Mouse (Mus musculus) lung, embryonic 15.5 days (tissue): ENCODE data around the gene Slc8a2. TPM values are rescaled to one million over a fixed set of nuclear protein-coding genes. Genes with fewer than 3 reads are reported as not detected.

ENCODE experiments used
- ATAC-seq: fragments of 200-750 bp; cut with Nextera tagmentation; 2 replicates; pipeline ENCODE4 v1.8.0; 2017; ENCODE audit warnings: moderate number of reproducible peaks, borderline replicate concordance; ENCODE audit not compliant: low FRiP score, low TSS enrichment; ENCODE audit errors: extremely low read depth
- H3K27ac ChIP-seq: fragments of 300-500 bp; sonication (generic); 2 replicates; pipeline ENCODE4 v1.5.1; 2015; ENCODE audit warnings: moderate library complexity, mild to moderate bottlenecking, inconsistent platforms
- H3K27me3 ChIP-seq: fragments of 300-500 bp; sonication (generic); 2 replicates; pipeline ENCODE4 v1.6.1; 2015; ENCODE audit warnings: inconsistent platforms
- H3K36me3 ChIP-seq: fragments of 300-500 bp; sonication (generic); 2 replicates; pipeline ENCODE4 v1.6.1; 2015; ENCODE audit warnings: inconsistent platforms
- H3K4me1 ChIP-seq: fragments of 300-500 bp; sonication (generic); 2 replicates; pipeline ENCODE4 v1.6.1; 2015; ENCODE audit warnings: inconsistent platforms
- H3K4me2 ChIP-seq: fragments of 300-500 bp; sonication (generic); 2 replicates; pipeline ENCODE4 v1.6.1; 2015; ENCODE audit warnings: inconsistent platforms, mild to moderate bottlenecking, moderate library complexity
- H3K4me3 ChIP-seq: fragments of 300-500 bp; sonication (generic); 2 replicates; pipeline ENCODE4 v1.5.1; 2015; ENCODE audit warnings: mild to moderate bottlenecking, inconsistent platforms
- H3K9ac ChIP-seq: fragments of 300-500 bp; sonication (generic); 2 replicates; pipeline ENCODE4 v1.6.1; 2015; ENCODE audit warnings: inconsistent platforms
- H3K9me3 ChIP-seq: fragments of 300-500 bp; sonication (generic); 2 replicates; pipeline ENCODE4 v1.6.1; 2016; ENCODE audit warnings: inconsistent platforms
- WGBS: fragments of 180-500 bp; shearing (Covaris S2); methylation state at CpG from one replicate; pipeline ENCODE4 v1.1.7; 2015; 5-methylcytosine and 5-hydroxymethylcytosine counted together
- polyA plus RNA-seq: library from polyadenylated mRNA; unstranded; fragments of >200 nt; fragmentation: Nextera tagmentation; extraction: Ambion mirVana; gene quantifications from 2 replicates; pipeline ENCODE4 v1.2.1, GENCODE M21; 2015

The Slc8a2 gene
- polyA plus RNA-seq, 1 experiment from 2014 or later = 0.12 TPM

DNA sequence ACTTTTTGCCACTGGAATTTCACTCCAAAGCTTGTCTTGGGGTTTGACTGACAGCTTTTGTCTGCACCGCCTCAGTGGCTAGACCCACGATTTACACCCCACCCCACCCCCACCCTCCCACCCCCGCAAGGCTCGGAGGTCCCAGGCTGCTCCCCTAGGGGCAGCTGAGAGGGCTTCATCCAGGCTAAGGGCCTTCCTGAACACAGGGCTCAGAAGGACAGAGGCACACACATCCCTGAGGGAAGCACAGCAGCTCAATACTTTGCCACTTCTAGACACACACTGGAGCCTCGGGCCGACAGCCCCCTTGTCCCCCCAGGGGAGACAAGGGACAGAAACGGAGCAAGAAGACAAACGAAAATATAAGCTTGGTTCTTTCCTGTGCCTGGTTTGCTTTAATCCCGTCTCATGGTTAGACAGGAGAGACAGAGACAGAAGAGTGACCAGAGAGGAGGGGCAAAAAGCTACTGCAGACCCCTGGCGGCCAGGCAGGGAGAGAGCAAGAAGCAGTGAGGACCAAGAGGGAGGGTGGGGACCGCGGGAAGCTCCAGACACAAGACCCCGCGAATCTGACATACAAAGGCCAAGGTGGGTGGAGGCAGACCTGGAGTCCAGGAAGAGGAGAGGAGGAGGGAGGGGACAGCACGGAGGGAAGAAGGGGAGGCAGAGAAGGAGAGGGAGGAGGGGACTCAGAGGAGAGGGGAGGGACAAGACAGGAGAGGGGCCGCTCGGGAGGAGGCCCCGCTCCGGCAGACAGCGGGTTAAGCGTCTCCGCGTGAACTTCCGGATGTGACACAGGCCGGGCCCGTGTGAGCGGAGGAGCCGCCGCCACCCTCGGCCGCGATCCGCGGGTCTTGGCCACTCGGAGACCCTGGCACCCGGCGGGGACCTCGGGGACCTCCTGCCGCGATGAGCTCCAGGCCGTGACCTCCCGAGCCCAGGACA is 45.2 kb downstream of the Slc8a2 start, which contains the start of gene Meis3:
TSS of gene Meis3 (plus strand) at position 494 of the 945 bp plus-strand sequence.
- H3K9me3 ChIP-seq = no peaks in the 10 kb centered on the region

DNA sequence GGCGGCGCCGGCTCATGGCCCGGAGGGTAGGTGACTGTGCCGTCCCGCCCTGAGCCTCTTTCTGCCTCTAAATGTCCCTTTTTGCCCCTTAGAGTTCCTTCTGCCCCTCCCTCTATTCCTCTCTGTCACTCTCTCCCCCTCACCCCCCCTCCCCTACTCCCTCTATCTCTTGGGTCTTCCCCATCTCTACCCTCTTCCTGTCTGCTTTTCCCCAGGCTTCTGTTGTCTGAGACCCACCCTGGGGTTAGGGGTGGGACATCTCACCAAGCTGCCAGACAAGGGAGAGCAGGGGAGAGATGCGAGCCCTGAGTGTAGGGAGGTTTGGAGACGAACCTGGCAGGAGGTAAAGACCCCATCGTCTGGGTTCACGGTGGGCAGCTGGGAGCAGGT is 45.9 kb downstream of the Slc8a2 start:
- Histone ChIP-seq H3K9me3 (no peaks in the 10 kb centered on the region), H3K4me3 (peak overlapping the region; percentile 66), H3K4me2 (peak overlapping the region; percentile 90), H3K9ac (peak overlapping the region; percentile 66), H3K27me3 (no peaks in the 10 kb centered on the region; the same call in 1 of the 2 replicates), H3K27ac (peak overlapping the region; percentile 37; the same call in 1 of the 2 replicates), H3K4me1 (peaks cover 8% of the 10 kb centered on the region; the same call in 1 of the 2 replicates), H3K36me3 (no peaks in the 10 kb centered on the region)
- under 1% methylated on average over 10 of the region's 10 CpGs for WGBS
- 0 out of 2 replicates have a peak, but pooled peaks have one; percentile 13 for ATAC-seq

More for the DNA sequence above, 45.2 kb downstream of the Slc8a2 start, which contains the start of gene Meis3:
- Histone ChIP-seq H3K36me3 (no peaks in the 10 kb centered on the region), H3K4me2 (peak within 1 kb of the TSS; percentile 90), H3K27ac (peak within 1 kb of the TSS; percentile 37; the same call in 1 of the 2 replicates), H3K9ac (peak within 1 kb of the TSS; percentile 66), H3K4me3 (peak within 1 kb of the TSS; percentile 66), H3K27me3 (no peaks in the 10 kb centered on the region; the same call in 1 of the 2 replicates), H3K4me1 (peaks cover 8% of the 10 kb centered on the region; the same call in 1 of the 2 replicates)
- WGBS = under 1% methylated on average over 39 of the region's 42 CpGs
- peak; percentile 87 for ATAC-seq

DNA sequence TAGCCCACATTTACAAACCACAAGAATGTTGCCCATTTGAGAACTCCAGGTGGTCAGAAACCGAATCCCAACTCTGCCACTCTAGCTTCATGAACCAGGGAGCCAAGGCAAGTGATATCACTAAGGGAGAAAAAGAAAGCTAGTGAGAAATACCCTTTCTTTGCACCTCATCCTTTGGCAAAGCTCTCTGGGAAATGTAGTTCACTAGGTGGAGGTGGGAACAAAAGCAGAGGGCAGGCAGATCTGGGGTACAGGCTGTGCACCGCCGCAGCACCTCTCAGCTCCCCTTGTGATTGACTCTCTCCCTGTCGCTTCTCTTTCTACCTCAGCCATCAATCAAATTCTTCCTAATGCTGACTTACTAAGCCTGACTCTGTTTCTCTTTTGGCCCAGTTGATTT is 48.5 kb downstream of the Slc8a2 start:
- Histone ChIP-seq H3K36me3 (no peaks in the 10 kb centered on the region), H3K4me2 (no peak overlapping the region), H3K27ac (no peak overlapping the region), H3K9ac (no peak overlapping the region), H3K4me1 (peaks cover 8% of the 10 kb centered on the region; the same call in 1 of the 2 replicates), H3K4me3 (no peak overlapping the region), H3K27me3 (no peaks in the 10 kb centered on the region; the same call in 1 of the 2 replicates), H3K9me3 (no peaks in the 10 kb centered on the region)
- 63% methylated on average over 4 of the region's 4 CpGs for WGBS
- ATAC-seq = no peak

DNA sequence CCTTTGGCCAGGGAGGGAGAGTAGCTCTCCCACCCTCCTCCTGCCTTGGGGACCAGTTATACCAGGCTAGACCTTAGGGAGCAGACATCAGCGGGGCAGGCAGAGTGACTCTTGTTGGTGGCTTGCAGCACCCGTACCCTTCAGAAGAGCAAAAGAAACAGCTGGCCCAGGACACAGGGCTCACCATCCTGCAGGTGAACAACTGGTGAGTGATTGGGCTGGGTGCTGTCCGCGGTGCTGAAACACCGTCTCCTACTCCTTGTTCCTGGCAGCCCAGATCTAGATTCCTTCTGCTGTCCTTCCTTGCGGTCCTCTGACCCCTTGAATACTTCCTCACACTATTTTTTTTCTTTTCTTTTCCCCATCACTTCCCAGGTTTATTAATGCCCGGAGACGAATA is 54.0 kb downstream of the Slc8a2 start:
- Histone ChIP-seq H3K4me1 (no peaks in the 10 kb centered on the region), H3K27me3 (no peaks in the 10 kb centered on the region), H3K4me3 (no peak overlapping the region), H3K9me3 (no peaks in the 10 kb centered on the region), H3K4me2 (no peak overlapping the region), H3K27ac (no peak overlapping the region), H3K9ac (no peak overlapping the region), H3K36me3 (no peaks in the 10 kb centered on the region)
- no peak for ATAC-seq
- WGBS = 19% methylated on average over 8 of the region's 8 CpGs

DNA sequence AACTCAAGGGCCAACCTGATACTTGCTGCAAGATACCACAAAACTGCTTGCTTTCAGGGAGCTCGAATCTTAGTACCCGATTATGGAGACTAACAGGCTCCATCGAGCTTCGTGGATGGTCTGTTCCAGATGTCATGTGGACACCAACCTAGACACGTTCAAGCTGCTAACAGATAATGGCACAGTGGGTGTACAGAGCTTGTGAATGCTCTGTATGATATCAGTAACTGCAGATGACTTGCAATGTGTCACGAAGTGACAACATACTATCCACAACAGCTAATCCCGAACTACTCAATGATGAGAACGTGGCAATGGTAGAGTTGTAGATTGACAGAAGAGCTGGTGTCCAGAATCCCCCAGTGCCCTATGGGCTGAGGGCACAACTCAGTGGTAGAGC is 57.9 kb downstream of the Slc8a2 start:
- no peak overlapping the region for H3K4me3 ChIP-seq
- no peaks in the 10 kb centered on the region for H3K9me3 ChIP-seq
- no peaks in the 10 kb centered on the region for H3K4me1 ChIP-seq
- ATAC-seq = no peak
- H3K9ac ChIP-seq = no peak overlapping the region
- H3K4me2 ChIP-seq = no peak overlapping the region
- H3K27ac ChIP-seq = no peak overlapping the region
- H3K36me3 ChIP-seq = no peaks in the 10 kb centered on the region
- H3K27me3 ChIP-seq = no peaks in the 10 kb centered on the region
- WGBS = 72% methylated on average over 8 of the region's 8 CpGs

DNA sequence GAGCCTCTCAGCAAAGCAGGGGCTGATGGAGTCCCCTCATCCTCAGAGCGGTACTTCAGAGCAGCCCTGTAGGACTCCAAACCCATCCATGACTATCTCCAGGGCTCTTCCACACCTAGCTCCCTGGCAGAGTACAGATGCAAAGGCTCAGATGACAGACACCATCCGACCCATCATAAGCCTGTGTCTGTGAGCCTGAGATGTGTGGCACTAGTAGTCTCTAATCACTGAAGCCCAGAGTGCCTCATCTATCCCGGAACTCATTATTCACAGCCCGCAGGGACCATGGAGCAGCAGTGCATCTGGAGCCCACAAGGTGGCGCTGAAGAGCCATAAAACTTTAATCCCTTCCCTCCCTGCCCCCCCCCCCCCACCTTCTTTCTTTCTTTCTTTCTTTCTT is 62.7 kb downstream of the Slc8a2 start:
- H3K36me3 ChIP-seq = peaks cover 1% of the 10 kb centered on the region; the same call in 1 of the 2 replicates
- no peaks in the 10 kb centered on the region for H3K4me1 ChIP-seq
- H3K27ac ChIP-seq = no peak overlapping the region
- H3K4me2 ChIP-seq = no peak overlapping the region
- no peak for ATAC-seq
- H3K27me3 ChIP-seq = no peaks in the 10 kb centered on the region
- no peak overlapping the region for H3K4me3 ChIP-seq
- WGBS = 21% methylated on average over 5 of the region's 5 CpGs
- no peaks in the 10 kb centered on the region for H3K9me3 ChIP-seq
- no peak overlapping the region for H3K9ac ChIP-seq

DNA sequence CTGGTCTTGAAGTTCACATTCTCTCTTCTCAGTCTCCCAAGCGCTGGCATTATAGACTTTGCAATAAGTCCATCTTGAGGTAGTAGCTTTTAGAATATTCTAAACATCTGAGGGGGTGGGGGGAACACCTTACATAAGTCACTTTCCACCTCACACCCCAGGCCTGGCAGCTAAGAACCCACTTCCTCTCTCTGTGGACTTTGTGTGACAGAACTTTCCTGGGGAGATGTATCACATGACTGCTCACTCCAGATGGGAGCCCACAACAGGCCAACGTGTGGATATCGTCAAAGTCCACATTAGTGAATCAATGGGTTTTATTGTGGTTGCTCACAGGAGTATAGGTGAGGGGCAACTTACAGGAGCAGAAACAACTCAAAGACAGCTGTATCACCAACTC is 64.1 kb downstream of the Slc8a2 start:
- Histone ChIP-seq H3K27me3 (no peaks in the 10 kb centered on the region), H3K36me3 (peaks cover 13% of the 10 kb centered on the region; the same call in 1 of the 2 replicates), H3K4me1 (no peaks in the 10 kb centered on the region), H3K4me2 (no peak overlapping the region), H3K4me3 (no peak overlapping the region), H3K9ac (no peak overlapping the region), H3K27ac (no peak overlapping the region), H3K9me3 (no peaks in the 10 kb centered on the region)
- ATAC-seq = no peak
- WGBS = 58% methylated on average over 3 of the region's 3 CpGs

DNA sequence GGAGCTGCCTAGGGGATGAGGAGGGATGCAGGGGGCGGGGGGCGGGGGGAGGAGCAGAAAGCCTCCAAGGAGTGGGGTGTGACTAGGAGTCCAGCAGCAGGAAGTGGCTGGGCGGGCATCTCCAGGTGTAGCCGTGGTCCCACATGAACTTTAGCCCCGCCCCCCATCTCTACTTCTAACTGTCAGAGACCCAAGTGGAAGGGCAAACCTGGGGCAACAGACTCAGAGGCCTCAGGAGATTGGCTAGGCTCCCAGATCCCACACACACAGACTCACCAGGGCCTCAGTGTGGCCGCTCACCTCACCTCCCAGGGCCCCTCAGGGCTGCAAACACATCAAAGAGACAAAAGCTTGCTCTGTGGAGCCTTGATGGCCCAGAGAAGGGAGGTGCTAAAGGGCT is 67.0 kb downstream of the Slc8a2 start:
- no peak; the same call in 1 of the 2 replicates for ATAC-seq
- Histone ChIP-seq H3K4me3 (no peak overlapping the region), H3K4me2 (no peak overlapping the region), H3K27me3 (no peaks in the 10 kb centered on the region), H3K9me3 (no peaks in the 10 kb centered on the region), H3K36me3 (peaks cover 27% of the 10 kb centered on the region), H3K9ac (no peak overlapping the region), H3K27ac (no peak overlapping the region), H3K4me1 (no peaks in the 10 kb centered on the region)
- 52% methylated on average over 6 of the region's 6 CpGs for WGBS

DNA sequence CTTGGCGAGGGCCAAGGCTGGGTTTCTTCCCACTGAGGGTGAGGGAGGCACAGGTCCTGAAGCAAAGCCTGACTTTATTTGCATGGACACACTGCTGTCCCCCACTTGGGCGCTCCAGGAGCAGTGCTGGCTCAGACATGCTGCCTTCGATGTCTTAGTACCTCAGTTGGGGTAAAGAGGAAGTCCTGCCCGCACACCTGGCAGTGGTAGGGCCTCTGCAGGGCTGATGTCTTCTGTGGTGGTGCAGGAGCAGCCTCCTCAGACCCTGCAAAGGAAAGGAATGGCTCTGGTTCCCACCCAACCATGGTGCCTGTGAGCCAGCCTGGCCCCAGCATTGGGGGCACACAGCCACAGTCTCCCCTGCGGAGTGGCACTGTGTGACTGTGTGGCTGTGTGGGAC is 67.5 kb downstream of the Slc8a2 start:
- Histone ChIP-seq H3K27me3 (no peaks in the 10 kb centered on the region), H3K4me2 (no peak overlapping the region), H3K36me3 (peaks cover 32% of the 10 kb centered on the region), H3K4me1 (no peaks in the 10 kb centered on the region), H3K9me3 (no peaks in the 10 kb centered on the region), H3K4me3 (no peak overlapping the region), H3K9ac (no peak overlapping the region), H3K27ac (no peak overlapping the region)
- ATAC-seq = 0 out of 2 replicates have a peak, but pooled peaks have one; percentile 12
- WGBS = 59% methylated on average over 5 of the region's 5 CpGs

DNA sequence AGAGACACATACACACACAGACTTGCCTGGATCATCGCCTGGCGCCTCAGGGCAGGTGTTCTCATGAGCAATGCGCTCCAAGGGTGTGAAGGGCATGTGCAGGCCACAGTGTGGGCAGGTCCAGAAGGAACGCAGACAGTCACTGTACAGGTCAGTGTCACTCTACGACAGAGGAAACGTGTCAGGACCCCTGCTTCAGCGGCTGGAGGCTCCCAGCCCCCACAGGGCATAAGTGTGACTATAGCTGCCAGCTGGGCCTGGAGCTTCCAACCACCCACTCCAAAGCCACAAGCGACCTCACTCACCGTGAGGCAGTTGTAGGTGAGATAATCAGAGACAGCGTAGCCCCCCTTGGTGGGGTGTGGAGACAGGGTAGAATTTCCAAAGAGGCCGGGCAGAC is 68.9 kb downstream of the Slc8a2 start:
- Histone ChIP-seq H3K27ac (no peak overlapping the region), H3K9me3 (no peaks in the 10 kb centered on the region), H3K4me3 (no peak overlapping the region), H3K9ac (no peak overlapping the region), H3K4me1 (no peaks in the 10 kb centered on the region), H3K27me3 (no peaks in the 10 kb centered on the region), H3K36me3 (peaks cover 38% of the 10 kb centered on the region), H3K4me2 (no peak overlapping the region)
- 76% methylated on average over 11 of the region's 11 CpGs for WGBS
- no peak for ATAC-seq

DNA sequence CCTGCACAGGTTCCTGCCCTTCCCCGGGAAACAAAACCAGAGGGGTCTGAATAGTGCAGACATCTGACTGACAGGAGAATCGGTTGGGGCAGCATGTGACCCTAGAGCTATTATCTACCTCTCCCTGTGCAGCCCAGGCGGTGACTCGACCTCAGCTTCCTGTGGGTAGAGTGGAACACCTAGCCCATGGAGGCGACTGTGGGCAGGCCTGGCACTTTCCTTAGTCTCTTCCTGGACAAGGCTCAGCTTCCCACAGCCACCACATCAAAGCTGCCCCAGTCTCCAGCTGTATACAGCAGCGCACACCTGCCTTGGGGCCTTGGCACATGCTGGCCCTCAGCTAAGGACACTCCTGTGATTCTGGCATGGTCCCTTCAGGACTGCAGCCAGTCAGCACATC is 71.5 kb downstream of the Slc8a2 start:
- Histone ChIP-seq H3K9ac (no peak overlapping the region), H3K4me1 (no peaks in the 10 kb centered on the region), H3K9me3 (no peaks in the 10 kb centered on the region), H3K4me2 (no peak overlapping the region), H3K4me3 (no peak overlapping the region), H3K27me3 (no peaks in the 10 kb centered on the region), H3K36me3 (peaks cover 41% of the 10 kb centered on the region), H3K27ac (no peak overlapping the region)
- no peak for ATAC-seq
- WGBS = 71% methylated on average over 6 of the region's 6 CpGs
